Mouse (Mus musculus) C2C12 (cell line): Measurements from ENCODE around the gene Inpp5e. TPM values are rescaled to one million over a fixed set of nuclear protein-coding genes. Genes with fewer than 3 reads are reported as not detected.

Experiments
- H3K27me3 ChIP-seq: one replicate; pipeline ENCODE4 v1.6.1; 2011; ENCODE audit not compliant: control insufficient read depth, insufficient read depth, insufficient read length
- H3K36me3 ChIP-seq: one replicate; pipeline ENCODE4 v1.6.1; 2011; ENCODE audit not compliant: control insufficient read depth, insufficient read depth
- H3K4me3 ChIP-seq: one replicate; pipeline ENCODE4 v1.5.1; 2011; ENCODE audit warnings: mild to moderate bottlenecking, control low read depth; ENCODE audit not compliant: poor library complexity, insufficient read depth, severe bottlenecking
- H3K79me2 ChIP-seq: one replicate; pipeline ENCODE4 v1.6.1; 2011; ENCODE audit not compliant: control insufficient read depth, insufficient read depth
- H3K79me3 ChIP-seq: one replicate; pipeline ENCODE4 v1.6.1; 2011; ENCODE audit warnings: low read depth, control low read depth
- H3ac ChIP-seq: one replicate; pipeline ENCODE3; 2011; ENCODE audit warnings: low read depth; ENCODE audit not compliant: control insufficient read depth, insufficient read length
- CEBPB ChIP-seq: IDR thresholded peaks from one replicate; pipeline ENCODE4 v1.6.1; 2011; ENCODE audit warnings: low read depth, mild to moderate bottlenecking, control low read depth, moderate library complexity
- CTCF ChIP-seq: IDR thresholded peaks from one replicate; pipeline ENCODE4 v1.5.1; 2011; ENCODE audit not compliant: control insufficient read depth, insufficient read depth, insufficient read length
- FOSL1 ChIP-seq: IDR thresholded peaks from one replicate; pipeline ENCODE4 v1.8.0; 2011; ENCODE audit warnings: mild to moderate bottlenecking, low read length; ENCODE audit not compliant: poor library complexity, insufficient read depth, severe bottlenecking
- MAX ChIP-seq: IDR thresholded peaks from one replicate; pipeline ENCODE4 v1.6.1; 2011; ENCODE audit warnings: mild to moderate bottlenecking, control low read depth
- MYOD1 ChIP-seq: IDR thresholded peaks from one replicate; pipeline ENCODE4 v1.6.1; 2011; ENCODE audit warnings: low read depth; ENCODE audit not compliant: control insufficient read depth, insufficient read length
- MYOG ChIP-seq: IDR thresholded peaks from one replicate; pipeline ENCODE4 v1.6.1; 2011; ENCODE audit not compliant: control insufficient read depth, insufficient read length; ENCODE audit errors: extremely low read depth
- USF1 ChIP-seq: IDR thresholded peaks from one replicate; pipeline ENCODE4 v1.6.1; 2011; ENCODE audit warnings: low read depth, mild to moderate bottlenecking, control low read depth, moderate library complexity
- polyA plus RNA-seq: library from polyadenylated mRNA; unstranded; fragments of >200 nt; fragmentation: generic; extraction: Trizol; gene quantifications from one replicate; pipeline ENCODE4 v1.2.1, GENCODE M21; 2012; ENCODE audit warnings: missing spikeins

The Inpp5e gene
- polyA plus RNA-seq, 1 experiment, result 8.3 TPM

DNA sequence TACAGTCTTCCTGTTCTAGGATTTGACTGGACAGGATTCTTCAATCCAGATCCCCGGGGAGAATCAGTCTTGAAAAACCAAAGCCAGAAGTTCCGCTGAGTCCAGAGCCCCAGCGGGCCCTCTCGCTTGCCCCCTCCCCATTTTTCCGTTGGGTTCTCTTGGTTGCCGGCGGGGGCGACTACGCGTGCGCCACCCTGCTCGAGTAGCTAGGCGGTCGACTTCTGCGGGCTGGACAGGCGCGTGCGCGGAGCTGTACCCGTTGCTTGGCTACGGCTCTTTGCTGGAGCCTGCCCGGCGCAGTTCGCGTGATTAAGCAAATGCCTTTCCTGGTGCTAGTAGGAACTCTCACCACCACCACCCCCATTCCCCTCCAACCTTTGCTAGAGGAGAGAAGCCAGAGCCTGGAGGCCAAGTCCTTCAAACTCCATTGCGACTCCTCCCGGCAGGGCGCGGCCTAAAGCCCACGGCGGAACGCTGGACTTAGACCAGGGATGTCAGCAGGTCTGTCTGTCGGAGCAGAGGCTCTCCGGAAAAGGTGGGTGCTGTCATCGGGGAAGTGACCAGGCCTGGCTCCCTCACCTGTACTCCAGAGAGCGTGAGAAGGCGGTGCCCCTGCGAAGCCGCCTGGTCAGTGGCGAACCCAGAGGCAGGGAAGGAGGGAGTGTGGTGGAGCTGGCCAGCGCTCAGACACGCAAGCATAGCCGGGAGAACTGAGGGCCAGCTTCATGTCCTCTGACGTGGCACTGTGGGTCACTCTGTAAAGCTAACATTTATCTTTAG is 36.9 kb upstream of the Inpp5e start:
- TF ChIP-seq CEBPB, result no peak
- no peak for TF ChIP-seq MAX
- Histone ChIP-seq H3K27me3 (no peaks in the 10 kb centered on the region), H3ac (peak overlapping the region; percentile 69), H3K79me3 (peaks cover 23% of the 10 kb centered on the region), H3K36me3 (peaks cover 19% of the 10 kb centered on the region), H3K79me2 (peaks cover 60% of the 10 kb centered on the region), H3K4me3 (peak overlapping the region; percentile 74)

DNA sequence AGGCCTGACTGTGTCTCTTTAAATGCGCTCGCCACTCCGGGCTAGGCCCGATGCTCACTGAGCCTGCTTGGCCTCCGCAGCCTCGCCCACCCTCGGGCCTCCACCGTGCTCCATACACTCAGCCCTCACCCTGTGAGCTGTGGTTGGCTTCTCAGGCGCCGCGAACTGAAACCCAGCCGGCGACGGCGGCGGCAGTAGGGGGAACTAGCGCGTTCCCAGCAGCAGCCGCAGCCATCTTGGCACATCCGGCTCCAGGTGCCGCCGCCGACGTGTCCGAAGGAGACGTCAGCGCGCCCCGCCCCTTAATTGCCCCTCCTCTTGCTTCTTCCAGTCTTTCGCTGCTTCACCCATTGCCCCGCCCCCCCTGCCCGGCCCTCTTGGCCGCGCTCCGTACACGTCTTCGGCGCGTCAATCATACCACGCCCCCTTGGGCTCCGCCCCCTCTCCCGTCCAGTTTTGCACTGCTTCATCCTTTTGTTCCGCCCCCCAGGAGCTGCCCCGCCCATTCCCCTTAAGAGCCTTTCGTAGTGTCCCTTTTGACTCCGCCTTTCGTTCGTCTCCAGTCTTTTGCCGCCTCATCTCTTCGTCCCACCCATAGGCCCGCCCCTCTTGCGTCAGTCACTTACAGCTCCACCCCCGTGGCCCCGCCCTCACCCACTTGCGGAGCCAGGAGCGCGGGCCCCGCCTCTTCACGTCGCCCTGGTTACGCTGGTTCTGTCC is 36.1 kb upstream of the Inpp5e start, which contains the start of gene Sec16a:
TSS of gene Sec16a (minus strand) at position 271 of the 720 bp plus-strand sequence.
- Histone ChIP-seq H3K4me3 (peak within 1 kb of the TSS; percentile 96), H3K79me2 (peaks cover 60% of the 10 kb centered on the region), H3K36me3 (peaks cover 22% of the 10 kb centered on the region), H3K27me3 (no peaks in the 10 kb centered on the region), H3ac (peak within 1 kb of the TSS; percentile 94), H3K79me3 (peaks cover 23% of the 10 kb centered on the region)
- TF ChIP-seq MYOD1 (no peak), MYOG (no peak), USF1 (no peak), FOSL1 (no peak), MAX (no peak), CEBPB (no peak)

DNA sequence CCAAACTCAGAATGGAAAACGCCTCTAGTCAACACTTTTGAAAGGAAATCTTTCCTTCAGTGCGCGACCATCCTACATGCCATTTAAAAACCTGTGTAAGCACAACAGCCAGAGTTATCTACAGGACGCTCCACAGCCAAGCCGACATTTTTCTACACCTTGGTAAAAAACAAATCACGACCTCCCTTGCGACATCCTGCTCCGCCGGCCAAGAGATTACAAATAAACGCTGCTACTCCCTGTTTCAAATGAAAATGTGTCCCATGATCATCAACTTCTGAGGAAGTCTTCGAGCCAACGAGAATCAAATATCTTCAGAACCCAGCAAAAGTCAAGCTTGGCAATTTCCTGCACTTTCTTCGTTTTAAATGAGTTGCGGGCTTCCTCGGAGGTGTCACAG is 35.4 kb upstream of the Inpp5e start:
- Histone ChIP-seq H3K79me3 (peaks cover 23% of the 10 kb centered on the region), H3K27me3 (no peaks in the 10 kb centered on the region), H3K36me3 (peaks cover 29% of the 10 kb centered on the region)

DNA sequence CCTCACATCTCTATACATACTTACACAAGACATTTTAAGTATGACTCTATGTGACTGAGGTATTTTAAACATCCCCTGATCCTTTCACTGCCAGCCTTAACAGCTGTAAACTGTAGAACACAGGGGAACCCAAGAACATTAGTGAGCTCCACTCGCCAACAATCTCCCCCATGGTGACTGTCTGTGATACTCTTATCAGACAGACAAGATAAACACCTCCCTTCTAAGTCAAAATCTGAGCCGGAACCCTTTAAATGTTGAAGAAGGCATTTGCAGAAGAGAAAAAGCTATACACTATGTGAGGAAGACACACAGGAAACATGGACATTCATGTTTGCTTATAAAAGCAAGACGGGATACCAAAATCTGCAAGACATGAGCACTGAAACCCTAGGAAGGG is 34.9 kb upstream of the Inpp5e start:
- TF ChIP-seq CEBPB, result no peak
- TF ChIP-seq FOSL1, result no peak
- no peak for TF ChIP-seq MYOG
- no peak for TF ChIP-seq MAX
- TF ChIP-seq MYOD1, result no peak
- TF ChIP-seq USF1, result no peak
- TF ChIP-seq CTCF, result no peak
- peak overlapping the region; percentile 96 for H3K4me3 ChIP-seq
- peaks cover 23% of the 10 kb centered on the region for H3K79me3 ChIP-seq
- H3ac ChIP-seq, result peak overlapping the region; percentile 94
- H3K36me3 ChIP-seq, result peaks cover 34% of the 10 kb centered on the region
- H3K79me2 ChIP-seq, result peaks cover 60% of the 10 kb centered on the region
- H3K27me3 ChIP-seq, result no peaks in the 10 kb centered on the region

More for the DNA sequence above, 35.4 kb upstream of the Inpp5e start:
- H3K4me3 ChIP-seq, result peak overlapping the region; percentile 96
- H3K79me2 ChIP-seq, result peaks cover 60% of the 10 kb centered on the region
- no peak for TF ChIP-seq MYOD1
- TF ChIP-seq FOSL1, result no peak
- peak; percentile 11 for TF ChIP-seq CEBPB
- H3ac ChIP-seq, result peak overlapping the region; percentile 94

DNA sequence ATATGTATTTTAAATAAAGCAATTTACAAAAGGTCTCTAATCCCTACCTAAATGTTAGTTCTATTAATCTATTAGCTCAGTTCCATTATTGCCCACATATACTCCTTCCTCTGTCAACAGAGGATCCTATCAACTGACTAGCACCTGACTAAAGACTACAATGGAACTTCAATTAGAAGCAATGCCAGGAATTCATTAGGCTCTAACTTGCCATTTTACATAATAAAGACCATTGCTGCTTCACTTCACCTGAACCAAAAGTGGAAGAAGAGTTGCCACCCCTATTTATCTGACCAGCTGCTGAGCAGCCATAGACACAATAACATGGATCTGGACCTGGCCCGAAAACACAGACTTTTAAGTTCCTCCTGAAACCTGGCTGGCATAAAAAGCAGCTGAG is 33.8 kb upstream of the Inpp5e start:
- Histone ChIP-seq H3K79me2 (peaks cover 64% of the 10 kb centered on the region), H3K36me3 (peaks cover 42% of the 10 kb centered on the region), H3ac (no peak overlapping the region), H3K27me3 (no peaks in the 10 kb centered on the region), H3K4me3 (no peak overlapping the region), H3K79me3 (peaks cover 25% of the 10 kb centered on the region)
- TF ChIP-seq FOSL1, result no peak
- no peak for TF ChIP-seq MYOD1
- no peak for TF ChIP-seq MAX
- TF ChIP-seq CEBPB, result no peak
- no peak for TF ChIP-seq MYOG
- TF ChIP-seq USF1, result no peak
- no peak for TF ChIP-seq CTCF

DNA sequence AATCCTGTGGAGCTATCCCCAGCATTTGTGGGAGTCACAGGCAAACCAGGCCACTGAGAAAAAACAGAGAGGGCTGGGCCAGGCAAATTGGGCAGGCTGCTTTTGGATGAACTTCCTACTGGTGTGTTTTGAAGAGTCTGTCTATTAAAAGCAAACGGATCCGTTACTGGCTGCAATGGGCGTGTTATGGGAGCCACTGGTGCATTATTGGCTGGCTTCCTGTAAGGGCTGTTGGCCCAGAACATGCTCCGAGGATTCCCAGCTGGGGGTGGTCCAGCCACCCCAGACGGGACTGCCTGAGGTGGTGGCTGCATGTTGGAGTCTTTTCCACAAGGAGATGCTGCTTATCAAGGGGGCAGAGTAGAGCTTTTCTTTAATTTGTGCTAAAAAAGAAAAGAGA is 32.7 kb upstream of the Inpp5e start:
- H3K36me3 ChIP-seq, result peaks cover 54% of the 10 kb centered on the region
- H3ac ChIP-seq, result no peak overlapping the region
- TF ChIP-seq FOSL1 (no peak), CTCF (no peak), MAX (no peak), MYOD1 (no peak), MYOG (no peak), CEBPB (no peak), USF1 (no peak)
- H3K4me3 ChIP-seq, result no peak overlapping the region
- peaks cover 28% of the 10 kb centered on the region for H3K79me3 ChIP-seq
- no peaks in the 10 kb centered on the region for H3K27me3 ChIP-seq
- H3K79me2 ChIP-seq, result peaks cover 64% of the 10 kb centered on the region
